Mouse (Mus musculus): ENCODE measurements around the gene Nectin4.

The Nectin4 gene

GRCm38 (mm10) chr1:171413608-171414007, 43.7 kb downstream of the Nectin4 start:
- DNase-seq = no peak

GRCm38 (mm10) chr1:171418660-171419059, 48.8 kb downstream of the Nectin4 start, which contains the start of gene Tstd1:
TSS of gene Tstd1 (plus strand) at chr1:171418872.
- DNase-seq = no peak

- no peak for DNase-seq
Observed at GRCm38 (mm10) chr1:171419291-171419882, 49.5 kb downstream of the Nectin4 start.

GRCm38 (mm10) chr1:171419905-171420304, 50.0 kb downstream of the Nectin4 start:
- DNase-seq = no peak

GRCm38 (mm10) chr1:171422504-171423095, 52.7 kb downstream of the Nectin4 start:
- DNase-seq = no peak

- DNase-seq = no peak
Observed at GRCm38 (mm10) chr1:171424638-171425037, 54.7 kb downstream of the Nectin4 start.

GRCm38 (mm10) chr1:171425126-171425525, 55.2 kb downstream of the Nectin4 start:
- no peak for DNase-seq

GRCm38 (mm10) chr1:171432158-171432557, 62.3 kb downstream of the Nectin4 start:
- DNase-seq = no peak

GRCm38 (mm10) chr1:171435288-171435814, 65.5 kb downstream of the Nectin4 start:
- no peak for DNase-seq

GRCm38 (mm10) chr1:171435974-171436373, 66.1 kb downstream of the Nectin4 start:
- DNase-seq = no peak

- DNase-seq = peak; percentile 85 to 87
Observed at GRCm38 (mm10) chr1:171437264-171438013, 67.5 kb downstream of the Nectin4 start, which contains the start of gene F11r. TSS of gene F11r (plus strand) at chr1:171437535.
